Mouse (Mus musculus): Measurements from ENCODE around the gene Gclc. TPM values are rescaled to one million over a fixed set of nuclear protein-coding genes. Genes with fewer than 3 reads are reported as not detected.

The Gclc gene
- polyA plus RNA-seq, 1 experiment: 21.5 TPM

DNA sequence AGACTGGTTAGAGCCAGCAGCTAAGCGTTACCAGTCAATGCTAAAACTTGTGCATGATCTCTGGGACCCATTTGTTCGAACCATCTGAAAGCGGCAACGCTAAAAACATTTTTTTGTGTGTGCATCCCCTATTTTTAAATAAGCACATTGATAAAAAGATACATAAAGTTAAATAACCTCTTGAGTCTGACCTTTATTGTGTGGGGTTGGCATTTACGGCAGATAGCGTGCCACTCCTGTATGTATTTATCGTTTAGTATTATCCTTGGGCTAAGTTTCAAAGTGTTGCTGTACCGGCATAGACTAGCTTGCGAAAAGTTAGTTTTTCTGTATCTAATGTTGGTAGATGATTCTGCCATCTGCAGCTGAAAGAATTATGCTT is 1.1 kb downstream of the Gclc start:
- Histone ChIP-seq H3ac (ENCODE audit: control insufficient read depth, insufficient read length, low read depth) (peak overlapping the region; percentile 93), H3K27me3 (ENCODE audit: control insufficient read depth, insufficient read depth, insufficient read length) (no peaks in the 10 kb centered on the region)

DNA sequence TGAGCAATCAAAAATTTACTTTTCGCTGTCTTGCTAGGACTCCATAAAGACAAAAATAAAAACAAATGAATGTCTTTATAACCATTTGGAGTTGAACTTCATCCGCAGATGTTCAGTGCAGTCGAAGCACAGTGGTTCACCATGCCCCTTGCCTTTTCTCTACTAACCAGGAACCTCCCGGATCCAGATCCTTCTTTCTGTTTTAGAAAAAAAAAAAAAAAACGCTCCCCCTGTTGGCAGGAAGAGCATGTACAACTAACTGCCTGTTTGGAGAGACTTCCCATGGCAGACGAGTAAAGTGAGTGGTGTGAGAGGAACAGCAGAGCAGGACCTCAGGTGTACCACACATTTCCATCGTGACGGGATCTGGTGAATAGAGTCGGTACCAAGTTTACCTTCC is 1.7 kb downstream of the Gclc start:
- H3K4me3 ChIP-seq (ENCODE audit: insufficient read depth, poor library complexity, severe bottlenecking): peak overlapping the region; percentile 64
- TF ChIP-seq MYOG (IDR thresholded peaks at IDR 0.05; ENCODE audit: control insufficient read depth, extremely low read depth, insufficient read length) (no peak), FOSL1 (IDR thresholded peaks at IDR 0.05; ENCODE audit: insufficient read depth, low read length, poor library complexity, severe bottlenecking) (no peak), CEBPB (IDR thresholded peaks at IDR 0.05; ENCODE audit: low read depth) (no peak)
- H3K27me3 ChIP-seq (ENCODE audit: control insufficient read depth, insufficient read depth, insufficient read length): no peaks in the 10 kb centered on the region
- H3K36me3 ChIP-seq (ENCODE audit: control insufficient read depth, insufficient read depth): peaks cover 25% of the 10 kb centered on the region
- H3K79me2 ChIP-seq (ENCODE audit: control insufficient read depth, insufficient read depth): peaks cover 65% of the 10 kb centered on the region
- peak overlapping the region; percentile 37 for H3ac ChIP-seq (ENCODE audit: control insufficient read depth, insufficient read length, low read depth)
- H3K79me3 ChIP-seq (ENCODE audit: low read depth): peaks cover 57% of the 10 kb centered on the region

More for the DNA sequence above, 1.1 kb downstream of the Gclc start:
- H3K79me3 ChIP-seq (ENCODE audit: low read depth): peaks cover 50% of the 10 kb centered on the region
- H3K4me3 ChIP-seq (ENCODE audit: insufficient read depth, poor library complexity, severe bottlenecking): peak overlapping the region; percentile 64
- peaks cover 58% of the 10 kb centered on the region for H3K79me2 ChIP-seq (ENCODE audit: control insufficient read depth, insufficient read depth)
- H3K36me3 ChIP-seq (ENCODE audit: control insufficient read depth, insufficient read depth): peaks cover 18% of the 10 kb centered on the region
- no peak for TF ChIP-seq MYOD1 (IDR thresholded peaks at IDR 0.05; ENCODE audit: control insufficient read depth, insufficient read length, low read depth)

DNA sequence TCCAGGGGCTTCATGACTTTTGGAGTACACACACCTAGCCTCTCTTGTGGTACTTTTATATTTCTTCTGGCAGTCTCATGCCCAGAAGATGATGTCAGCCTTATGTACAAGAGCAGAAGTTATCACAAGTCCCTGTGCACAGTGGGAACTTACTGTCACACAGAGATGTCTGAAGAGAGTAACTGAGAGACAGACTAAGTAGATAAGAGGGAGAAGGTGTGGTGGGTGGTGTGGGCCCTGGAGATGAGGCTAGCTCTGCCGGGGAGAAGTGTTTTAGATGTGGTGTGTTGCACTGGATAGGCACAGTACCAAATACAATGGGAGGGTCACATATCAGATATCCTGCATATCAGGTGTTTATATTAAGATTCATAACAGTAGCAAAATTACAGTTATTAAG is 3.0 kb downstream of the Gclc start:
- Histone ChIP-seq H3K79me3 (ENCODE audit: low read depth) (peaks cover 66% of the 10 kb centered on the region), H3K79me2 (ENCODE audit: control insufficient read depth, insufficient read depth) (peaks cover 78% of the 10 kb centered on the region), H3K36me3 (ENCODE audit: control insufficient read depth, insufficient read depth) (peaks cover 33% of the 10 kb centered on the region), H3K4me3 (ENCODE audit: insufficient read depth, poor library complexity, severe bottlenecking) (no peak overlapping the region), H3K27me3 (ENCODE audit: control insufficient read depth, insufficient read depth, insufficient read length) (no peaks in the 10 kb centered on the region), H3ac (ENCODE audit: control insufficient read depth, insufficient read length, low read depth) (no peak overlapping the region)
- TF ChIP-seq MYOD1 (IDR thresholded peaks at IDR 0.05; ENCODE audit: control insufficient read depth, insufficient read length, low read depth) (no peak), MAX (IDR thresholded peaks at IDR 0.05) (no peak), CEBPB (IDR thresholded peaks at IDR 0.05; ENCODE audit: low read depth) (no peak), USF1 (IDR thresholded peaks at IDR 0.05; ENCODE audit: low read depth) (no peak), FOSL1 (IDR thresholded peaks at IDR 0.05; ENCODE audit: insufficient read depth, low read length, poor library complexity, severe bottlenecking) (no peak), CTCF (IDR thresholded peaks at IDR 0.05; ENCODE audit: control insufficient read depth, insufficient read depth, insufficient read length) (no peak), MYOG (IDR thresholded peaks at IDR 0.05; ENCODE audit: control insufficient read depth, extremely low read depth, insufficient read length) (no peak)

GRCm38 (mm10) chr9:77758481-77758880 is 4.1 kb downstream of the Gclc start:
- Histone ChIP-seq H3ac (ENCODE audit: control insufficient read depth, insufficient read length, low read depth) (no peak overlapping the region), H3K27me3 (ENCODE audit: control insufficient read depth, insufficient read depth, insufficient read length) (no peaks in the 10 kb centered on the region), H3K79me2 (ENCODE audit: control insufficient read depth, insufficient read depth) (peaks cover 89% of the 10 kb centered on the region), H3K36me3 (ENCODE audit: control insufficient read depth, insufficient read depth) (peaks cover 45% of the 10 kb centered on the region), H3K4me3 (ENCODE audit: insufficient read depth, poor library complexity, severe bottlenecking) (no peak overlapping the region), H3K79me3 (ENCODE audit: low read depth) (peaks cover 76% of the 10 kb centered on the region)
- TF ChIP-seq USF1 (IDR thresholded peaks at IDR 0.05; ENCODE audit: low read depth) (no peak), MAX (IDR thresholded peaks at IDR 0.05) (no peak), CTCF (IDR thresholded peaks at IDR 0.05; ENCODE audit: control insufficient read depth, insufficient read depth, insufficient read length) (no peak), CEBPB (IDR thresholded peaks at IDR 0.05; ENCODE audit: low read depth) (no peak), FOSL1 (IDR thresholded peaks at IDR 0.05; ENCODE audit: insufficient read depth, low read length, poor library complexity, severe bottlenecking) (no peak), MYOD1 (IDR thresholded peaks at IDR 0.05; ENCODE audit: control insufficient read depth, insufficient read length, low read depth) (no peak), MYOG (IDR thresholded peaks at IDR 0.05; ENCODE audit: control insufficient read depth, extremely low read depth, insufficient read length) (no peak)

GRCm38 (mm10) chr9:77759111-77759510 is 4.8 kb downstream of the Gclc start:
- Histone ChIP-seq H3K4me3 (ENCODE audit: insufficient read depth, poor library complexity, severe bottlenecking) (no peak overlapping the region), H3K36me3 (ENCODE audit: control insufficient read depth, insufficient read depth) (peaks cover 51% of the 10 kb centered on the region), H3ac (ENCODE audit: control insufficient read depth, insufficient read length, low read depth) (no peak overlapping the region), H3K79me2 (ENCODE audit: control insufficient read depth, insufficient read depth) (peaks cover 96% of the 10 kb centered on the region), H3K27me3 (ENCODE audit: control insufficient read depth, insufficient read depth, insufficient read length) (no peaks in the 10 kb centered on the region), H3K79me3 (ENCODE audit: low read depth) (peaks cover 80% of the 10 kb centered on the region)
- TF ChIP-seq USF1 (IDR thresholded peaks at IDR 0.05; ENCODE audit: low read depth) (no peak), CEBPB (IDR thresholded peaks at IDR 0.05; ENCODE audit: low read depth) (no peak), MYOD1 (IDR thresholded peaks at IDR 0.05; ENCODE audit: control insufficient read depth, insufficient read length, low read depth) (no peak), CTCF (IDR thresholded peaks at IDR 0.05; ENCODE audit: control insufficient read depth, insufficient read depth, insufficient read length) (no peak), MAX (IDR thresholded peaks at IDR 0.05) (no peak), MYOG (IDR thresholded peaks at IDR 0.05; ENCODE audit: control insufficient read depth, extremely low read depth, insufficient read length) (no peak), FOSL1 (IDR thresholded peaks at IDR 0.05; ENCODE audit: insufficient read depth, low read length, poor library complexity, severe bottlenecking) (no peak)

DNA sequence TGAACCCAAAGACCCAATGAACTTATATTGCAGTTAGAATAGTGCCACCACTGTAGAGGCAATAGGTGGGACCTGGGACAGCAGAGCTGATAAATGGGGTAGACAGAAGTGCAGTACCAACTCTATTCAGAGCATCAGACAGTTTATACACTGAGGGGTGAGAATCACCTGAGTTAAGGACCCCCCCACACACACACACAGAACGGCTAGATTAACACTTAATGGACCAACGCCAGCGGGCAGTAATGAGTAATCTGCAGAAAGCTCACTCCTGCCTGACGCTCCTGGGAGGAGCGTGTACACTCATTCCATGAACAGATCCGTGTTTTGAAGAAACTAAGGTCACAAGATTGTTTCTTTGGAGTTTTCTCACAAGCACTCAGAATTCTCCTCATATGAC is 5.4 kb downstream of the Gclc start:
- no peak for TF ChIP-seq MYOG (IDR thresholded peaks at IDR 0.05; ENCODE audit: control insufficient read depth, extremely low read depth, insufficient read length)
- no peak for TF ChIP-seq USF1 (IDR thresholded peaks at IDR 0.05; ENCODE audit: low read depth)
- no peak for TF ChIP-seq FOSL1 (IDR thresholded peaks at IDR 0.05; ENCODE audit: insufficient read depth, low read length, poor library complexity, severe bottlenecking)
- no peak for TF ChIP-seq MYOD1 (IDR thresholded peaks at IDR 0.05; ENCODE audit: control insufficient read depth, insufficient read length, low read depth)
- no peak for TF ChIP-seq CTCF (IDR thresholded peaks at IDR 0.05; ENCODE audit: control insufficient read depth, insufficient read depth, insufficient read length)
- TF ChIP-seq MAX (IDR thresholded peaks at IDR 0.05): no peak
- no peak for TF ChIP-seq CEBPB (IDR thresholded peaks at IDR 0.05; ENCODE audit: low read depth)
- Histone ChIP-seq H3ac (ENCODE audit: control insufficient read depth, insufficient read length, low read depth) (no peak overlapping the region), H3K4me3 (ENCODE audit: insufficient read depth, poor library complexity, severe bottlenecking) (no peak overlapping the region)

More for the DNA sequence above, 5.4 kb downstream of the Gclc start:
- peaks cover 56% of the 10 kb centered on the region for H3K36me3 ChIP-seq (ENCODE audit: control insufficient read depth, insufficient read depth)
- H3K79me3 ChIP-seq (ENCODE audit: low read depth): peaks cover 85% of the 10 kb centered on the region
- no peaks in the 10 kb centered on the region for H3K27me3 ChIP-seq (ENCODE audit: control insufficient read depth, insufficient read depth, insufficient read length)
- H3K79me2 ChIP-seq (ENCODE audit: control insufficient read depth, insufficient read depth): peaks cover 100% of the 10 kb centered on the region
